Mouse (Mus musculus) layer of hippocampus, adult 8-10 months (tissue): ENCODE results near the gene Ucn. TPM values are rescaled to one million over a fixed set of nuclear protein-coding genes. Genes with fewer than 3 reads are reported as not detected.

ENCODE experiments used
- DNase-seq, 2 experiments: peaks; one replicate each; pipeline ENCODE4 v3.0.0; 2022; ENCODE audit warnings: low spot score in 2 of 2
- total RNA-seq, 4 experiments: library from RNA; stranded (reverse); gene quantifications; 2 replicates each; pipeline ENCODE4 v1.2.4; 2022

Gene Ucn
- total RNA-seq = not detected

DNA sequence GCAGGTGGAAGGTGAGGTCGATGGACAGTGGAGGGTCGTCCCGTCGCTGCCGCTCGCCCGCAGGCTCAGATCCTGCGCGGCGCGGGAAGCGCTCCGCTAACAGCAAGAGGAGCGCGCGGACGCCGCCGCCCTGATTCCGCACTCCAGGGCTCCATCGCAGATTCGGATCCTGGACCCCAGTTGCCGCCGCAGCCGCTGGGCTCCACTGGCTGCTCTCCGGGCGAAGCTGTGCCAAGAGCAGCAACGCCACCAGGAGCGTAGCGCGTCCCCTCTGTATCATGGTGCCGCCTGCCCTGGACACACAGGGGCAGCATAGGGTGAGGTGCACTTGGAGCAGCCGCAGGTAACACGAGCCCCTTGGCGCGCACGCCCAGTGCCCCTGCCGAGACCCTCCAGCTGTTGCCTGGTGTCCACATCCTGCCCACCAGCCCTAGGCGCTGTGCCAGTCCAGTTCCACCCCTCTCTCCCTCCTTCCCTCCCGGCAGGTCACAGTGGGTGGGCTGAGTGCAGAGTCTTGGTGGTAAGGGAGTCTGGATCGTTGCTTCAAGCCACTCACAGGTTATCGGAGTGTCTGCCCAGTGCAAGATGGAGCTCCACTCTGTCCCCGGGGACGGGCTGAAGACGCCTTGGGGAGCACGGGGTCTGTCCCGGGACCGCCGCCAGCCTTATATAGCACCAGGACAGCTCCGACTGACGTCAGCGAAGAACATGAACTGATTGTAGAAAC lies at the start of gene Ucn:
Ucn (minus strand) TSS at position 589 of the 727 bp plus-strand sequence.
- DNase-seq = no peak

DNA sequence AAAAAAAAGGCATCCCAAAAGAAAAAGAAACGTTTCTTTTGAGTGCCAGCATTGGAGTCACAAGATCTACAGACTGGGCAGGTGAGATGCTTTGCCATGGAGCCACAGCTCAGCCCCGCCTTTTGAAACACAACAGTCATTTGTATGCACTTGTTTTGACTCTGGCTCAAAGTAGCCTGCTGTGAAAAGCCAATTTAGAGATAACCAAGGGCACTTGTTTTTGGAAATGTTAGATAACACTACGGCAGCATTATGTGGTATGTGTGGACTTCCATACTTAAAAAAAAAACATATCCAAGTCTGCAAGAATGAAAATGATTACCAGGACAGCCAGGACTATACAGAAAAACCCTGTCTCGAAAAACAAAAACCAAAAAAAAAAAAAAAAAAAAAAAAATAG lies 45.0 kb upstream of the Ucn start:
- DNase-seq = no peak

DNA sequence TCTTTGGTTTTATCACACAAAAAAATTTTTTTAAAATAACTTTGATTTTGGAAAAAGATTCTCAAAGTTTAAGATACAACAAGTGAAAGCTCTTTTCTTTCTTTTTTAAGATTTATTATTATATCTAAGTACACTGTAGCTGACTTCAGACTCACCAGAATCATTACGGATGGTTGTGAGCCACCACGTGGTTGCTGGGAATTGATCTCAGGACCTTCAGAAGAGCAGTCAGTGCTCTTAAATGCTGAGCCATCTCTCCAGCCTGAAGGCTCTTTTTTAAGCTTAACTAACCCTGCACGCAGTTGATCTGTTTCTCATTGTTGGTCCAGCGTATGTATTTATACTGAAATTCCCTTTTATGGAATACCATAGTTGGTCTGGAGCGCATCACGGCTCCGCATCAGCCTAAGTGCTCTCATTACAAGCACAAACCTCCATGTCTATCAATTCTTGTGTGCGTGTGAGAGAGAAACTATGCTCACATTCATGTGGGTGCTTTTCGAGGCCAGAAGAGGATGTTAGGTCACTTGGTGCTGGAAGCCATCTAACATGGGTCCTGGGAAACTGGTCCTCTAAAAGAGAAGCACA lies 42.6 kb upstream of the Ucn start:
- DNase-seq = no peak

DNA sequence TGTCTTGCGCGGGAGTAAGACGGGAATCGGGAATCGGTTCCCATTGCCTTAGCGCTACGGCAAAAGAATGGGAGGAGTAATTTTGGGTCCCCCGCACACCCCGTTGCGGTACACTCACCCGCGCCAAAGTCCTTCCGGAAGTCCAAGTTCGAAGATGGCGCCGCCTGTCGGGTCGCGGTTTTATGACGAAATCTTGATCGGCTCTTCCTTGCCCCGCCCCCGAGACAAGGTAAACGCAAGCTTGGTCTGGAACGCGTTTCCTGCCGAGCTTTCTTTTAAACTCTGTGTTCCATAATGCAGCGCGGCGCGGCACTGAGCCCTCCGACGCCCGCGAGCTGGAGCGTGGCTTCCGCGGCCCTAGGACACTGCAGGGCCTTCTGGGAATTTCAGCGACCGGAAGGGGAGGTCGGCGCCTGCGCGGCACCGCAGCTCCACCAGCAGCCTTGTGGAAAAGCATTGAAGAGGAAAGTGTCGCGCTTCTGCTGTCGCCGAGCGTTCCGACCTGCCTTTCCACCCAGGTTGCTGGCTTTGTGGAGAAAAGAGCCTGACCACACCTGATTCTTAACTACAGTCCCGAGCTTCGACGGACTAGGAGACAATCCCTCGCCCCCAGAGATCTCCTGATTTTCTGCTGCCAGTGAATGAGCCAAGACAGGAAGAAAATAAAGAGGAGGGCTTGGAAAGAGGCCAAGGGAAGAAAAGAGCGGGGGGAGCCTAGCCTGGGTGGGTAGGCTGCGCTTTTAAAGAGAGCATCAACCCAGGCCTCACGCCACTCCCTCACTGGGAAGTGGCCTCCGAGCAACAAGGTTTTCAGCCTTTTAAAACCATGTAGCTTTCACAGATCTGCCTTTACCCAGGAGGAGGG lies 41.4 kb upstream of the Ucn start, which contains the start of the genes Gm29609 and Gtf3c2:
Gm29609 (minus strand) TSS at position 146 of the 865 bp plus-strand sequence.
Gtf3c2 (minus strand) TSS at position 379 of the 865 bp plus-strand sequence.
- DNase-seq = peak; percentile 96

DNA sequence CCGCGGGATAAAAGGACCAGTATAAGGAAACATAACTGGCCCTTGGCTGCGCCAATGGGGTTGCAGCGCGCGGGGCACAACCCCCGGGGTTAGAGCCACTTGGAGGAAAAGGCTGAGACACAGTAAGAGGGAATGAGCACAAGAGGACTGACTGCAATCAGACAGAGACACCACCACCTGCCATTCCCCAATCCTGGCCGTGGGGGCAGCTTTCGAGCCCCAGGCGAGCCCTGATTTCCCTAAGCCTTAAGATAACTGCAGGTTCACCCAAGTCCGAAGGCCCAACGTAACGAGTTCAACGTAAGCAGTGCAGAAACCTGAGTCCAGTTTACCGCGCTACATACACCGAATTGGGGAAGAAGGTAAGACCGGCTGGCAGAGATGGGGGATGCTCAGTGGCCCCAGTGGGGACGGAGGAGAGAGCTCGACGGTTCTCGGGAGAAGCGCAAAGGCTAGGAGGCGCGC lies 40.7 kb upstream of the Ucn start:
- no peak for DNase-seq

DNA sequence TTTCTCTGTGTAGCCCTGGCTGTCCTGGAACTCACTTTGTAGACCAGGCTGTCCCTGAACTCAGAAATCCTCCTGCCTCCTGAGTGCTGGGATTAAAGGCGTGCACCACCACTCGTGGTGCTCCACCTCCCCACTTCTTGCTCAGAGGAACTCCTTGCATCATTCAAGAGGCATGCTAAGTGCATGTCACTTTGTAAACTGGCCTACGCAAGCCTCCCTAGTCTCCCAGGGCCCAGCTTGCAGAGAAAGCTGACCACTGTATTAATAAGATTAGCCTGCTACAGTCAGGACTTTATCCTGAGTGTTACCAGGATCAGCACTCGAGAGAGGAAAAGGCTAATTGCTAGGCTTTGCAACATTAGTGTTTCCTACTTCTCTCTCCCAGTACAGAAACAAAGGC lies 30.0 kb upstream of the Ucn start:
- DNase-seq = no peak

DNA sequence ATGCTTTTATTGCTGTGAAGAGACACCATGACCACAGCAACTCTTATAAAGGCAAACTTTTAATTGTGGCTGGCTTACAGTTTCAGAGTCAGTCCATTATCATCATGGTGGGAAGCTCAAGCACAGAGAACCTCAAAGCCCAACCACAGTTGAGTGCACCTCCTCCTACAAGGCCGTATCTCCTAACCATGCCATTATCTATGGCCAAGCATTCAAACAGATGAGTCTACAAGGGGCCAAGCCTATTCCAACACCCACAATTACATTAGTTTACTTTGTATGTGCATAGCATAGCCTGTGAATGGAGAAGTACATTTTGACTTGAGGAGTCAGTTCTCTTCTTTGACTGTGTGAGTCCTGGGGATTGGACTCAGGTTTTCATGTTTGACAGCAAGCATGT lies 26.2 kb upstream of the Ucn start:
- DNase-seq = no peak

DNA sequence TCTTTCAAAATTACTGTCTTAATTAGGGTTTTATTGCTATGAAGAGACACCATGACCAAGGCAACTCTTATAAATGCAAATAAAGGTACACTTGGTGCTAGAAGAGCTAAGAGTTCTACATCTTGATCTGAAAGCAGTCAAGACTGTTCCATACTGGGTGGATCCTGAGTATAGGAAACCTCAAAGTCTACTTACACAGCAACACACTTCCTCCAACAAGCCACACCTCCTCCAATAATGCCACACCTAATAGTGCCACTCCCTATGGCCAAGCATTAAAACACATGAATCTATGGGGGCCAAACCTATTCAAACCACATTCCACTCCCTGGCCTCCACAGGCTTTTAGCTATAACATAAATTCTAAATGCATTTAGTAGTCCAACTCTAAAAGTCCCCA lies 23.8 kb upstream of the Ucn start:
- DNase-seq = no peak

DNA sequence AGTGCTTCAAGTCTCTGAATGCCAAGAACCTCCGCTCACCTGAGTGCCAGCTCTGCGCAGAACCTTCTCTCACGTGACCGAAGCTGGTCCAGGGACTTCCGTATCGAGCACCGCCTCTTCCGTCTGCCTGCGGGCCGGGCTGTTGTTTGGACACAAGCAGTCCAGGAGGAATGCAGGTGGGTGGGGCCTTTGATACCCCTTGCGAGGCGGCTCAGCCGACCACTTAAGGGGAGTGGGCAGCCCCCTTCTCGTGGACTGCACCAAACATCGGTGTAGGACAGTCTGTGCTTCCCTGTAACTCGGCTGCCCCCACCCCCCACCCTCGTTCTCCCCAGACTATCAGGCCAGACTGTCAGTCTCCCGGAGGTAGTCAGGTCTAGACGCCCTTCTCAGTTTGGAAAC lies 15.5 kb upstream of the Ucn start, which contains the start of gene Mpv17:
Mpv17 (minus strand) TSS at position 100 of the 402 bp plus-strand sequence.
- DNase-seq = peak; percentile 80 to 84

DNA sequence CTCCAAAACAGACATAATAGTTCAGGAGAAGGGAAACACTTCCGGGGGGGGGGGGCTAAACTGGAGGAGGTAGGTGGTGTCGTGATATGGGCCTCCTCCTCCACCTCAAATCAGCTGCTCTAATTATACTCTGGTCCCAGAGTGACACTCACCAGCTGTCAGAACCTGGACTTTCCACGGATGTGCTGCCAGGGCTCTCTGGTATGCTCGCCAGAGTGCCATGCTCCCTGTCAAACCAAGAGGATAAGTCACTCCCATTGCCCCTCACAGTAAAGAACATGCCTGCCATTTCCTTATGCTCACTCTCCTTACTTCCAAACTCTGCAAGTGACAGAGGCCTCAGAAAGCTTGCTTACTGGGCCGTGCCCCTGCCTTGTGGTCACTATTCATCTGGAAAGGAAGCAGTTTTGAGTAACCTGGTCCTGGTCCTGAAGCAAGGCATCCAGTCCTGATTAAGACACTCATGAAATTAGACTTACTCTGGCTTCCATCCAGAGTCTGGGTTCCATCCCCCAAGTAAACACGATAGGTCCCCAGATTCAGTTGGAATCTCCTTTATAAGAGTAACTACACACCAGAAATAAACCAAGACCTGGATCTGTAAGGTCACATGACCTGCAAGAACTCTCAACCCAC lies 15.0 kb upstream of the Ucn start:
- DNase-seq = no peak

DNA sequence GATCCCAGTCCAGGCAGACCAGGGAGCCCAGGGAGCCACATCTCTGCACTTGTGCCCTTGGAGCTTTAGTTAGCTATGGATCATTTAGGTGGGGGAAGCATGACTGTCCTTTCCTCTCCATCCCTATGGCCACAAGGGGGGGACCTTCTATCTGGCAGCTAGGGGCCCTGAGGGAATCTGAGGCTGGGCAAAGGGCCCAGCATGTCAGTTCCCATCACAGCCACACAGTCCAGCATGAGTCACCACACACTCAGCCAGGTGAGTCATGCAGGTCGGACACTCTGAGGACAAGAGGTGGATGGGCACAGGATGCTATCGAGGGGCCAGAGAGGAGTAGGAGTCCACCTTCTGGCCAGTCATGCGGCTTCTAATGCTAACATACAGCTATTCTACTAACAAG lies 13.1 kb upstream of the Ucn start:
- DNase-seq = no peak

DNA sequence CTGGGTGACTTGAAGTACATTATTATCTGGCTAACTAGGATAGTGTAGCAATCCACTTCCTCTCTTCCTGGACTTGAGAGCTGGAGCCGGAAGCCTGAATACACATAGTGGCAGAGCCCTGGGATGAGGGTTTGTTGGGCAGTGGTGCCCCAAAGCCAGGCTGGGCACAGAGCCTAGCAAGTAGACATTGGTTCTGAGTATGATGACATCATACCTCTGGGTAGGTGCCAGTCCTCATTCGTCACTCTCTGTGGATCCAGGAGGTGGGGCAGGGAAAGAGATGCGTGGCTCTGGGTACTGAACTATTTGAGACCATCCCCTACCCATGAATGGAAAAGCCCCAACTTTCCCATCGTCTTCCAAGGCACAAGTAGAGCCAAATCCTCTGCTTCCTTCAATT lies 11.2 kb upstream of the Ucn start:
- no peak for DNase-seq

DNA sequence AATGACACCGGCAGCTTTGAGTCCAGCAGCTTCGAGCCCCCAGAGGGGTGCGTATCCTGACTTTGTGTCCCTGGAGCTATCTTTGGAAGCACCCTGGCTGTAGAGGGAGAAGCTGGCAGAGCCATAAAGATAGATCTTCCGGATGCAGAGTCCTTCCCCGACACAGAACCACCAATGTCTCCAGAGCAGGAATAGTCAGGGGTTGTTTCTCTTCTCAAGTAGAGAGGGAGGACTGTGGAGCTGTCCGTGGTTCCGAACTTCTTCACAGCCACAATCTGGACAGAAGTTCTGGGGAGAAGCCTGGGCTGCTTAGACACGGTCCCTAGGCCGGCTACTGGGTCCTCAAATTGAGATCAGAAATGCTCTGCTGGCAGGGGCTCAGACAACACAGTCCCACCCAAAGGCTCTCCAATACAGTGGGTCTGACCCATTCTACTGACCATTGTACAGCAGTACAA lies 368 bp upstream of the Ucn start:
- no peak for DNase-seq

DNA sequence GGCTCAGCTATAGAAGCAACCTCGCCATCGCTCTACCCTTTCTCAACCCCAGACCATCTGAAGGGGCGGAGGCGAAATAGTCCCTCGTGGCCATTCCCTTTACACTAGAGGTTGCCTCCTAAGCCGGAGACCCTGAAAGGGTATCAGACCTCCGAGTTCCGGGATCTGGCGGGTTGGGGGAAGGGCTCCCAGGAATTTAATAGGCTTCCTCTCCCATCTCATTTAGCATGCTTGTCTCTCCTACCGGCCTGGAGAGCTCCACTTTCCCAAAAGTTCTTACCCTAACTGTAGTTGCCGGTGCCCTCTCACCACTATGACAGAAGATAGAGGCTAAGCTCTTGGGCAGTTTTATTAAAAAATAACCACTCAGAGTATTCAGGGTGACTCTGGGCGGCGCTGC lies 971 bp downstream of the Ucn start:
- no peak for DNase-seq

DNA sequence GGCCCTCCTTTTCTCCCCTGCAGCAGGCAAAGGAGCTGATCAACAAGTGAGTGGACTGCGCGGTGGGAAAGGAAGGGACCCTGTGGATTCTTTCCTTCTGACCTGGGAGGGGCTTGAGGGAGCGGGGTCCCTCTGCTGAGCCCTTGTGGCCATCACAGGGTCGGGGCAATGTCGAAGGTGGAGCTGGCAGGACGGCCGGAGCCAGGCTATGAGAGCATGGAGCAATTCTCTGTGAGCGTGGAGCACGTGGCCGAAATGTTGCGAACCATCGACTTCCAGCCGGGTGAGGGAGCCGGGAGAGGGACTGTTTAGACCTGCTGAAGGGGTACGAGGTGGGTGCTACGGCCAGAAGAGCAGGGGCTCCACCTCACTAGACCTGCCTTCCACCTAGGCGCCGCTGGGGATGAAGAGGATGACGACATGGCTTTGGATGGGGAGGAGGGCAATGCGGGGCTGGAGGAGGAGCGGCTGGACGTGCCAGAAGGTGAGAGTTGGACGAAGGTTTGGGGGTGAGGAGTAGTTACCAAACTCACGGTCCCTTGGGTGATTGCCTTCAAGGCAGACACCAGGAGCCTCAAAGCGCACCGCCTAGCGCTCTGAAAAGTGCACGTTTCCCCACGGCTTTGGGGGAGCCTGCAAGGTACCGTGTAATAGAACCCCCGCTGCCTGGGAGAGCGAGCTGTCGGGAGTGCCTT lies 1.8 kb downstream of the Ucn start:
- DNase-seq = no peak

DNA sequence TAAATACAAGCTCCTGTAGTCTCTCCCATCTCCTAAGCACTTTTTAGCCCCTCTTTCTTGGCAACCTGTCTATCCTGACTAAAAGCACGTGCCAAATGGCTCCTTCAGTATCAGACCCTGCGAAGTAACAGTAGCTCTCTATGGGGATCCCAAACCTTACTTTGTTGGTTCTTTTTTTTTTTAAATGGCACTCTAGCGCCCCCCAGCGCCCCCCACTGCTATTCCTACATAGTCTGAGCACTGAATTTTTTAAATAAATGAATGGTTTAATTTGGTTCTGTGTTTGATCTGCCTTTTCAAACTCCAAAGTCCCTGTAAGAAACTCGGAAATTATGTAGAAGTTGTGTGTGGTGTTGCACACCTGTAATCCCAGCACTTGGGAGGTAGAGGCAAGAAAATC lies 12.6 kb downstream of the Ucn start:
- no peak for DNase-seq

DNA sequence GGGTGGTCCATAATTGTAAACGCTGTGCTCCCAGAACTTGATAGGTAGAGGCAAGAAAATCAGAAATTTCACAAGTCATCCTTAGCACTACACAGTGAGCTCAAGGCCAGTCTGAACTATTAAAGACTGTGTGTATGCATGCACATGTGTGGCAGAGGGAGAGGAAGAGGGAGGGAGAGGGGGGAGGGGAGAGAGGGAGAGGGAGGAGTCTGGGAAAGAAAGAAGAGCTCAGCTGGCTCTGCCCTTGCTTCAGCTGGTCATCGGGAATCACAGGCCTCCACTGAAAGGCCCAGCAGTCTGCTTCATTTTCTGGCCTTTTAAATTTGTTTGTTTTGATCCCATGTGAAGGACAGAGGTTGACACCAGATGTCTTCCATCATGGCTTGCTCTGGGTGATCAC lies 15.1 kb downstream of the Ucn start:
- no peak for DNase-seq

DNA sequence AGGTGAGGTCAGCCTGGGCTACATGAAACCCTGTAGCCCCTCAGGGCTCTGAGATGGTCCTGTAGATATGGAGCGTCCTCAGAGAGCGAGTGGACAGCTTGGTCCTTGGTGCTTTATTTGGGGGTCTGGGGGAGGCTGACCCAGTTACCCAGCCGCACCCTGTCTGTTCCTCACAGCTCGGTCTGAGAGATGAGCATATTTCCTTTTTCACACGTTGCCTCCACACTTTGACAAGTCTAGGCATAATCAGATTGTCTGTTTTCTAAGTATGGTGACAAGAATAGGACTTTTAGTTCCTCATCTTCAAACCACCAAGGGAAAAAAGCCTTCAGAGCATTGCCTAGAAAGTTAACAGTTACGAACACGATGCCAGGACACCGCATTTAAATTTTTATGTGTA lies 17.5 kb downstream of the Ucn start:
- DNase-seq = no peak

DNA sequence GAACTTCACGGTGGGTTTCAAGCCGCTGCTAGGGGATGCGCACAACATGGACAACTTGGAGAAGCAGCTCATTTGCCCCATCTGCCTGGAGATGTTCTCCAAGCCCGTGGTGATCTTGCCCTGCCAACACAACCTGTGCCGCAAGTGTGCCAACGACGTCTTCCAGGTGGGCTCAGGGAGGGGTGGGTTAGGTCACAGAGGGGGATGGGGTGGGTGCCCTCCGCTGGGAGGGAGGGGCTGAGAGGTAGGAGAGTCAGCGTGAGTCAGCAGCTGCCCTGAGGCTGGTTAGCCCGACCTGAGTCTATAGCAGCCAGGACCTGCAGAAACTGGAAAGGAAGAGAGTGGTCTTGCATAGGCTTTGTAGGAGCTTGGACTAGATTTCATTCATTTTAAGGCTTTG lies 21.7 kb downstream of the Ucn start:
- no peak for DNase-seq

DNA sequence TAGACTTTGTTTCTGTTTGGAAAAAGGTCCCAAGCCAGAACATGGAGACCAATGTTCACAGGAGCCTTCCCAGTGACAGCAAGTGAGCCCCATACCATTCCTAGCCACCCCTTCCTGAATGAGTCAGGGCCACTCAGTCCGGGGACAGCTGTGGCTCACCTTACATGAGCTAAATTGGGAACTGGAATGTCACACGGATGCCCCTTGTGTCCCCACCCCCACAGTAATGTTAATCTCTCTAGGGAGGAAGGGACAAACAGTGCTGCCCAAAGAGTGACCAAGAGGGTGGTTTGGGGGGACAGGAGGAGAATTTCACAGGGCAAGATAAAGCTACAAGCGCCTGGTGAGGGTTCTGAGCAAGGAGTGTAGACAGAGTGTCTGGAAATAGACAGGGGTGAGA lies 22.3 kb downstream of the Ucn start, which contains the start of gene Trim54:
Trim54 (plus strand) TSS at position 359 of the 400 bp plus-strand sequence.
- no peak for DNase-seq

DNA sequence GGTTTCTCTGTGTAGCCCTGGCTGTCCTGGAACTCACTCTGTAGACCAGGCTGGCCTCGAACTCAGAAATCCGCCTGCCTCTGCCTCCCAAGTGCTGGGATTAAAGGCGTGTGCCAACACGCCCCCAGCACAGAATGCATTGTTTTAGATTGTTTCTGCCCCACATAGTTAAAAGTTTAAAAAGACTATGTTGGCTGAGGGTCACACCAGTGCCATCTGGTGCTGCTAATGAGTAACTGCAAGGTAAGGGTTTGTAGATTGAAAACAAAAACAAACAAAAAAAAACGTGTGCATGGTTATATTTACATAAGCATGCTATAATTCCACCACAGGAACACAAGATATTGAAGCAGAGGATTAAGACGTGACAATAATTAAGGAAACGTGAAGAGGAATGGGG lies 27.8 kb downstream of the Ucn start:
- DNase-seq = no peak
